Mouse (Mus musculus): ENCODE measurements at regions not wholly inside any gene's neighbourhood (a gene's known extent, or its start where the extent isn't known, plus 50 kb on each side); places are given as distances from the start of the nearest gene placed in this dataset.

GRCm38 (mm10) chr3:51073743-51074319, 150.4 kb upstream of the Noct start:
- no peak for TF ChIP-seq POLR2A (IDR thresholded peaks at IDR 0.05; ENCODE audit: insufficient read depth, low read depth, low read length)
- no peak for TF ChIP-seq CTCF (IDR thresholded peaks at IDR 0.05; ENCODE audit: insufficient read depth, low read depth, low read length)
